Mouse (Mus musculus) right cerebral cortex, postnatal 25 days (tissue): ENCODE measurements around the gene Gm43720.

Experiments used
- DNase-seq: peaks from one replicate; pipeline ENCODE4 v3.0.0; 2022

Gm43720 gene

GRCm38 (mm10) chr5:138279585-138280424 is at the start of gene Gm43720, which contains the start of the genes Gpc2 and Stag3:
Gene Gm43720 (minus strand): TSS chr5:138279958.
Gene Gpc2 (minus strand): TSS chr5:138280005.
Gene Stag3 (plus strand): TSS chr5:138280240.
- peak; percentile 77 for DNase-seq

DNA sequence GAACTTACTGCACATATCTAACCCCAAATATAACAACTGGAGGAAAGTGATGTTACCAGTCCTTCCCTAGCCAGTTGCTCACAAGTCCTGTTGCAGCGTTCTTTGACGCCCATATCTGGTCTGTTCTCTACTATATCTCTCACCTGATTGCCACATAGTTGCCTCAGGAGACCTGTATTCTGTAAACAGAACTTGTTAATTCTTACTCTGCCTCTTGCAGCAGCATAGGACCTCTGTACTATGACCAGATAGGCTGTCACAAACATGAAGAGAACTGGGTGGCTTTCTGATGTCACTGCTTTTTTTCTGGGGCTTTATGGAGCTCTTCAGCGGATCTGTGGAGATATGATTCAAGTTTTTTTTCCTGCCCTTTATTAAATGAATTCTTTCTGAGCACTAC is 33.0 kb upstream of the Gm43720 start:
- no peak for DNase-seq

DNA sequence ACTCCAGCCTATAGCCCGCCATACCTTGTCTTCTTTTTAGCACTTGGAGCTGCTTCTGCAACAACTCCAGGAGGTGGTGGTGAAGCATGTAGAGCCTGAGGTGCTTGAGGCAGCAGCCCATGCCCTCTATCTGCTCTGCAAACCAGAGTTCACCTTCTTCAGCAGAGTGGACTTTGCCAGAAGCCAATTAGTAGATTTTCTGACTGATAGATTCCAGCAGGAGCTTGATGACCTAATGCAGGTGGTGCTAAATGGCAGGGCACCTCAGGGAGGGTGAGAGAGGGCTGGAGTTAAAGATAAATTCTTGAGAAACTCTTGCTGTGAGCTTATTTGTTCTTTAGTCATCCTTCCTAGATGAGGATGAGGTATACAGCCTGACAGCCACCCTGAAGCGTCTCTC is 19.9 kb upstream of the Gm43720 start:
- DNase-seq, result no peak

- DNase-seq, result no peak
Observed at GRCm38 (mm10) chr5:138294158-138294557, 14.4 kb upstream of the Gm43720 start.

- DNase-seq, result no peak
Observed at GRCm38 (mm10) chr5:138291638-138292037, 11.9 kb upstream of the Gm43720 start.

DNA sequence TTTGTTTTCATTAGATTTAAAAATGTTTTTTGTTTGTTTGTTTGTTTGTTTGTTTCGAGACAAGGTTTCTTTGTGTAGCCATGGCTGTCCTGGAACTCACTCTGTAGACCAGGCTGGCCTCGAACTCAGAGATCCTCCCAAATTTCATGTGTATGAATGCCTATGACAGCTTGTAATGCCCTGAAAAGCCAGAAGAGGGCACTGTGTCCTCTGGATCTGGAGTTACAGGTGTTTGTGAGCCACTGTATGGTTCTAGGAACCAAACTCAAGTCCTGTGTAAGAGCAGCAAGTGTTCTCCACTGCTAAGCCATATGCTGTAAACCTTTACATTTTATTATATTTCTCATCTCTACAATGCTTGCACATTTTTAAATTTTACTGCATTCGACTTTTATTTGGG is 8.1 kb upstream of the Gm43720 start:
- DNase-seq, result no peak

DNA sequence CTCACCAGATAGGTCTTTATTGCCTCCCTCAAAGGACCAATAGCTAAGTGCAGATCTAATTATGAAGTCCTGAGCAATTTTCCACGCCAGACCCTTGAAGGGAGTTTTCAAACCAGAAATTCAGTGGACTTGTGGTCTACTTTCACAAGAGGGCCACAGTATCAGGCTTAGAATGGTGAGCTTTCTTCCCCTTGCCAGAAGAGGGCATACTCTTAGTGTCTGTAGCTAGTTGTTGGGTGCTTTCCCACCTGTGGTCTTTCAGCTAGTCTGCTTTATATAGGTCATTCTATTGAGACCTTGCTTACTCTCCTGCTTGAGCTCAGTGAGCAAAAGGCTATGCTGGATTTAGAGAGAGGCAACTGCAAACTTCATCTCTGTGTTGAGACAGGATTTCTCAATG is 3.8 kb upstream of the Gm43720 start:
- no peak for DNase-seq

GRCm38 (mm10) chr5:138281798-138282197 is 2.0 kb upstream of the Gm43720 start:
- no peak for DNase-seq

- DNase-seq, result no peak
Observed at GRCm38 (mm10) chr5:138280829-138281228, 1.1 kb upstream of the Gm43720 start.

GRCm38 (mm10) chr5:138280425-138280768 is 639 bp upstream of the Gm43720 start:
- DNase-seq, result no peak

GRCm38 (mm10) chr5:138277994-138278393 is 1.8 kb downstream of the Gm43720 start:
- DNase-seq, result no peak

DNA sequence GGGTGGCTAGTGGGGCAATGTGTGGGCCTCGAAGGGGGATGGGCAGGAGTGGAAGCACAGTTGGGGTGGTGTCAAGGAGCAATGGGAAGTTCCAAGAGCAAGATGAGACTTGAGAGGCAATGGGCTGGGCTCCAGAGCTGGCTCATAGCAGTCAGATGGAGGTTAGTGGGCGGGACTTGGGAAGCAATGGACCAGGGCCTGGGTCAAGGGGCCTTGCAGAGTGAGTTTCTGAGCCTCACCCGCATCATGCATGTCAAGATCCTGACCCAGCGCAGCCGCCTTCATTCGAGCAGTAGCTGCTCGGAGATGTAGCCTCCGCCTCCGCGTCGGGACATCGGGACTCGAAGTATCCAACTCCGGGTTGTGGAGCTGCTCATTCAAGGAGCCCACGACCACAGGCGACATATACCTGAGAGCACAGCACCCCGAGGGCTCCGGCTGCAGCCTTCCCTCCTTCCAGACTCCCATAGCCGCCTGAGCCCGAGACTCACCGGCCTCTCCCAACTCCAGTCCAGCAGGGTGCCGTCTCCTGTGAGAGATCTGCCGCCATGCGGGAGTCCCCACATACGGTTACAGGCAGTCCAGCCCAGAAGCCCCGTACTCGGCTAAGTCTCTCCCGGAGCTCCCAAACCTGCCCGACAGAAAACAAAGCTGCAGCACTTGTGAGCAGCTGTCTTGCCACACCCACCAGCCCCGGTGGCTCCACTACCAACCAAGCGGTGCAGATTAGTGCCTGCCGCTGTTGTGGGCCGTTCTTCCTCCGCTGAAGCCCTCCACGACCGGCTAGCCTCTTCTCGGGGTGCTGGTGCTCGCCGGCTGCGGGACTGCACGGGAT is 4.3 kb downstream of the Gm43720 start:
- no peak for DNase-seq

GRCm38 (mm10) chr5:138274186-138274585 is 5.6 kb downstream of the Gm43720 start:
- no peak for DNase-seq

DNA sequence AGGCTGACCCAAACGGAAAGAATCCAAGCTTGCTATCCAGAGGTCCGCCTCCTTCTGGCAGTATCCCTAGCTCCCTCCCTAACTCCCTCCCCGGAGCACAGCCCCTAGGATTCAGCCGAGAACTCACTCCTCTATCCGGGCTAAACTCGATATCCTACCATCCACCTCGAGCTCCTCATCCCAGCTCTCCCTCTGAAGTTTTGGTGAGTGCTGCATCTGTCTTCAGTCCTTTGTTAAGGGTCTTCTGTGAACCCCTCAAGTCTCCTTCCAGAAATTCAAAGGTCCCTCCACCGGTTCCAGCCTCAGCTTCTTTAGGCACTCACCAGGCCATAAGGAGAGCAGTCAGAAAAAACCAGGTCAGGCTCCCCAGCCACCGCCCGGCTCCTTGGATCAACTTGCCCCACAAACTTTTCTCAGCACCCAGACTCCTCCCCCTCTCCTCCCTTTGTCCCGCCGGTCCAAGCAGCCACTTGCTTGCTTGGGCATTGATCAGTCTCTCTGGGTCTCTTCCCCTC is 7.3 kb downstream of the Gm43720 start, which contains the start of gene Gal3st4:
TSS of gene Gal3st4 (minus strand) at position 432 of the 515 bp plus-strand sequence.
- DNase-seq, result no peak

GRCm38 (mm10) chr5:138271232-138271631 is 8.5 kb downstream of the Gm43720 start:
- DNase-seq, result no peak

GRCm38 (mm10) chr5:138268980-138269379 is 10.8 kb downstream of the Gm43720 start:
- DNase-seq, result no peak

GRCm38 (mm10) chr5:138267114-138267513 is 12.6 kb downstream of the Gm43720 start:
- DNase-seq, result no peak

DNA sequence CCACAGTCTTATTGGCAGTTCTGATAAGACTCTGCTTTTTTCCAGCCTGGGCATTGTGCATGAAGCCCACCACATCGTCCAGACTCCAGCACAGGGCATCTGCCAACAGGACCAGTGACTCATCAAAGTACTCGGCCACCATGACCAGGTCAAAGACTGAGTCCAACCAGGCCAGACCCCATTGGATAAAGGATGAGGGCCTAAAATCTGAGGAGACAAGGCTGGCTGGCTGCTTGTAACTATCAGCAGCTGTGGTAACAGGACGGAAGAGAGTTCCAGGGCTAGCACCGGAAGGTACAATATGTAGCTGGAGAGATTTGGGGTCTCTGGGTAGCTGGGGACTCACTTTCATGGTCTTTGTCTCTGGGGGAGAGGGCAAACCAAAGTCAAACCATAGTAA is 14.0 kb downstream of the Gm43720 start:
- DNase-seq, result no peak

- DNase-seq, result no peak
Observed at GRCm38 (mm10) chr5:138264207-138264578, 15.6 kb downstream of the Gm43720 start.

- DNase-seq, result peak; percentile 90
Observed at GRCm38 (mm10) chr5:138263260-138264206, 16.2 kb downstream of the Gm43720 start, which contains the start of gene BC037034. Gene BC037034 (minus strand): TSS chr5:138264033.

GRCm38 (mm10) chr5:138262582-138263240 is 17.0 kb downstream of the Gm43720 start:
- no peak for DNase-seq

GRCm38 (mm10) chr5:138262001-138262400 is 17.8 kb downstream of the Gm43720 start:
- DNase-seq, result no peak
